Mouse (Mus musculus): ENCODE data around the gene Tll1.

The Tll1 gene

DNA sequence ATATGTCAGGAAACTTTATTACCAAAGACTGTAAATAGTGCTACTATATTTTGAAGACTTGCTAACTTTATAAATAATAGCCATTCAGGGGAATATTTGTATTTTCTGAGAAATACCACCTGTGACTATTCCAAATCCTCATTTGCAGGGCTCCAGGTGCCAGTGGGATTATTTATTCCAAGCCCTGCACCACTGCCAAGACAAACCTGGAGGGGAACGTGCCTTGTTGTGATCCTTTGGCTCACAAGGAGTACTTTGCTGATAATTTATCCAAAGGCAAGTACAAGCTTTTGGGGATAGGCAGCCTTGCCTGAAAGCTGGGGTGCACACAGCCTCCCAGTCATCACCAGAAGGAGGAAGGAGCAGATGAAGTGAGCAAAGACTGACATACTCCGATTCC lies 32.3 kb downstream of the Tll1 start:
- Histone ChIP-seq H3K36me3 (ENCODE audit: control insufficient read depth, insufficient read depth, low read length, poor library complexity, severe bottlenecking) (no peaks in the 10 kb centered on the region), H3K27me3 (ENCODE audit: control insufficient read depth, insufficient read depth, low read length, poor library complexity, severe bottlenecking) (no peaks in the 10 kb centered on the region; the same call in 1 of the 2 replicates)
- DNase-seq (ENCODE audit: low read depth, low spot score), result no peak

DNA sequence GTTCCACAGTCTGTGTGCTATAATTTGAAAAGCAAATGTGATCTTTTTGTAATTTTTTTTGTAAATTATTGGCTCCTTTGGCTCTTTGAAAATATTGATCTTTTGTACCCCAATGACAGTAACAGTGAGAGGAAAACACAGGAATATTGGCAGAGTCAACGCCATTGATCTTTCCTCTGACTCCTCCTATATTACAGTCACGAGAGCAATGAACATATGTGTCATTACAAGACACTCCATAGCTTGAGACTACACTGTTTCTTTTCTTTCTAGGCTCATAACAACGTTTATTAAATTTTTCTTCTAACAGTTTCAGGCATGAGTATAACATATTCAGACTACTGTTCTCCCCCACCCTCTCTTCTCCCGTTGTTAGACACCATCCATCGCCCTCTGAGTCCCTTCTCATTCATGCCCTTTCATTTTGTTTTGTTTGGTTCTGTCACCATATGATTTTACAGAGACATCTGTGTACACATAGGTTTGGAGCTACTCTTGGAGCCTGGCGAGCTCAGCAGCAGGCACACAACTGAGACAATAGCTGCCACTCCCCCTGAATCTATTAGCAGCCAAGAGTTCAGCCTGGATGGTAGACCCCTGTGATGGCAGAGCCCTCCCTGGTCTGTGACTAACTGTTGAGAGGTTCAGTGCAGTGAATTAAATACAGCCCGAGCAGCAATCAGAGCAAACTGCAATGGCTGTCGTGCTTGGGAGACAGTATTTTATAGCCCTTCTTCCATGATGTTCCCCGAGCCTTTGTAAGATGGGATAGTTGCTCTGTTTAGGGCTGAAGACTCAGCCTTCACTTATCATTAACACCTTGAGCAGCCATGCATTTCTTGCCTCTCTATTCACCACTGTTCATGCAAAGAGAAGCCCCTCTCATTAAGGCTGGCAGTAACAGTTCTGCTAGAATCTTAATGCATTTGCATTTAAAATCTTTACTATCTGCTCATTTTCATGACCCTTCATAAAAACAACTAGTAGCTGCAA lies 52.9 kb downstream of the Tll1 start:
- DNase-seq (ENCODE audit: low read depth, low spot score), result no peak
- no peaks in the 10 kb centered on the region for H3K36me3 ChIP-seq (ENCODE audit: control insufficient read depth, insufficient read depth, low read length, poor library complexity, severe bottlenecking)
- no peaks in the 10 kb centered on the region for H3K27me3 ChIP-seq (ENCODE audit: control insufficient read depth, insufficient read depth, low read length, poor library complexity, severe bottlenecking)

DNA sequence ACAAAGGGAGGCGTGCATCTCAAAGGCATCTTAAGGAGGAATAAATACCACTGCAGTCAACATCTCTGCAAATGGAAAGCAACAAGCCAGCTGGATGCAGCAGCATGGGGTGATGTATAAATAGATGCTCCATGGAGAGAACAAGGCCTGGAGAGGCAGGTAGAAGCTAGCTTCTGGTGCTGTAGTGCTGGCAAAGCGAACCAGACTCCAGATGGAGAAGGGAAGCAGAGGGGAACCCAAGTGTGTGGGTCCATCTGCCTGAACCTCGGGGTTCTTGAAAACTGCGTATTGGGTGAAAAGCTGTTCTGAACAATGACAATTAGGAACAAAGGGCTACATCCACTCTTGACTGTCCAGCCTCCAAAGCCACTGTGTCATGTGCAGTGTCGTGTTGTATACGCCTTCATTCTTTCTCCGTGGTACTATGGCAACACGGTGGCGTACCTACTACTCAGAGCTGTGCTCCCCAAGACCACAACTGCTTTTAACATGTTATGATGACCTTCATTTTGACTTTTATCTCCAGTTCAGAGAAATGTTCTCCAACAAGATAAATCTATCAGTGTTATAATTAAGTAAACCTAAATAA lies 53.8 kb downstream of the Tll1 start:
- Histone ChIP-seq H3K36me3 (ENCODE audit: control insufficient read depth, insufficient read depth, low read length, poor library complexity, severe bottlenecking) (no peaks in the 10 kb centered on the region), H3K27me3 (ENCODE audit: control insufficient read depth, insufficient read depth, low read length, poor library complexity, severe bottlenecking) (no peaks in the 10 kb centered on the region)
- DNase-seq (ENCODE audit: low read depth, low spot score), result no peak

DNA sequence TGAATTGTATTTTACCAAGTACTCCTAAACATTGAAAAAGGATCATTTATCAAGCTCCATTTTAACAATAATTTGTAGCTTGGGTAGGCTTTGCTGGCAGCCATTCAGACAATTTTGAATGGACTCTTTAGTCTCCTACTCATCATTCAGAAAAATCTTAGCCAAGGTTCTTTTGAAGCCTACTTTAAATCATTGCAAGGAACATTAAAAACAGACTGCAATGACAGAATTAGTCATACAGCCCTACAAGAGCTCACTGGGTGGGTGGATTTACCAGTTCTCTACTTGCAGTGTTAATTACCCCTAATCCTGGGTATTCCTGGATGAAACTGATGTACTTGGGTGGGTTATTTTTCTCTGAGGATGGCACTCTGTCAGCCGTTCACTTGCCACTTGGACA lies 69.5 kb downstream of the Tll1 start:
- Histone ChIP-seq H3K27me3 (ENCODE audit: control insufficient read depth, insufficient read depth, low read length, poor library complexity, severe bottlenecking) (no peaks in the 10 kb centered on the region), H3K36me3 (ENCODE audit: control insufficient read depth, insufficient read depth, low read length, poor library complexity, severe bottlenecking) (no peaks in the 10 kb centered on the region)
- DNase-seq (ENCODE audit: low read depth, low spot score), result no peak

- no peak for DNase-seq (ENCODE audit: low read depth, low spot score)
- Histone ChIP-seq H3K36me3 (ENCODE audit: control insufficient read depth, insufficient read depth, low read length, poor library complexity, severe bottlenecking) (no peaks in the 10 kb centered on the region), H3K27me3 (ENCODE audit: control insufficient read depth, insufficient read depth, low read length, poor library complexity, severe bottlenecking) (no peaks in the 10 kb centered on the region)
Observed at GRCm38 (mm10) chr8:64107190-64107589, 98.9 kb downstream of the Tll1 start.

- H3K36me3 ChIP-seq (ENCODE audit: control insufficient read depth, insufficient read depth, low read length, poor library complexity, severe bottlenecking), result no peaks in the 10 kb centered on the region
- DNase-seq (ENCODE audit: low read depth, low spot score), result no peak
- H3K27me3 ChIP-seq (ENCODE audit: control insufficient read depth, insufficient read depth, low read length, poor library complexity, severe bottlenecking), result no peaks in the 10 kb centered on the region
Observed at GRCm38 (mm10) chr8:64073396-64073795, 132.7 kb downstream of the Tll1 start.

- Histone ChIP-seq H3K27me3 (ENCODE audit: control insufficient read depth, insufficient read depth, low read length, poor library complexity, severe bottlenecking) (no peaks in the 10 kb centered on the region), H3K36me3 (ENCODE audit: control insufficient read depth, insufficient read depth, low read length, poor library complexity, severe bottlenecking) (no peaks in the 10 kb centered on the region)
- DNase-seq (ENCODE audit: low read depth, low spot score), result no peak
Observed at GRCm38 (mm10) chr8:64059867-64060266, 146.2 kb downstream of the Tll1 start.

DNA sequence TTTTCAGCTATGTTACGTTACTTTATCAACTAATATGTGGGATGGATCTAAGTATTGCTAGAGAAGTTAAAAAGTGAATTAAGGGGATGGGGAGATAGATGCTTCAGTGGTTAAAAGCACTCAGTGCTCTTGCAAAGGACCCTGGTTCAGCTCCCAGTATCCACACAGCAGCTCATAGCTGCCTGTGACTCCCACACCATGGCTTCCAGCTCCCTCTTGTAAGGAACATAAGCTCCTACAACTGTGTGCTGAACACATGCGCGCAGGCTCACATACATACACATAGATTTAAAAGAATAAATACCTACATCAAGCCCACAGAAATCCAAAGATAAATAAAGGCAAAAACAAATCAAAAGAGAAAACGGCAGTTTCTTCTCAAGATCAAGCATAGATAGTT lies 148.5 kb downstream of the Tll1 start:
- H3K36me3 ChIP-seq (ENCODE audit: control insufficient read depth, insufficient read depth, low read length, poor library complexity, severe bottlenecking), result no peaks in the 10 kb centered on the region
- H3K27me3 ChIP-seq (ENCODE audit: control insufficient read depth, insufficient read depth, low read length, poor library complexity, severe bottlenecking), result no peaks in the 10 kb centered on the region
- DNase-seq (ENCODE audit: low read depth, low spot score), result no peak

DNA sequence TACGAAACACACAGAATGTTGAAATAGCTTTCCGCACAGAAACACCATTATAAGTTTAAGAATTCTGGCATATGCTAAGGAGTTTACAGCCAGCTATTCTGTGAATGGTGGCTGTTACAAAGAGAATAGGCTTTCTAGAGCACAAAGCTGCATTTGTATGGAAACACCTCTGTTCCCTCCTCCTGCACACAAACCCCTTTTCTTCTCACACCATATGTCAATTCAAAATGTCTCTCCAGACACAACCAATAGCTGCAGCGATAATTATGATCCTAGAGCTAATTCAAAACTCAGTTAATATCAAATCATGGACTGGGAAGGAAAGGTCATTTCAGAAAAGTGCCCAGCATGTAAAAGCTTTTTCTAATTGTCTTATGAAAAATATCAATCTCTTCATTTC lies 157.5 kb downstream of the Tll1 start:
- no peak for DNase-seq (ENCODE audit: low read depth, low spot score)
- Histone ChIP-seq H3K27me3 (ENCODE audit: control insufficient read depth, insufficient read depth, low read length, poor library complexity, severe bottlenecking) (no peaks in the 10 kb centered on the region), H3K36me3 (ENCODE audit: control insufficient read depth, insufficient read depth, low read length, poor library complexity, severe bottlenecking) (no peaks in the 10 kb centered on the region)

DNA sequence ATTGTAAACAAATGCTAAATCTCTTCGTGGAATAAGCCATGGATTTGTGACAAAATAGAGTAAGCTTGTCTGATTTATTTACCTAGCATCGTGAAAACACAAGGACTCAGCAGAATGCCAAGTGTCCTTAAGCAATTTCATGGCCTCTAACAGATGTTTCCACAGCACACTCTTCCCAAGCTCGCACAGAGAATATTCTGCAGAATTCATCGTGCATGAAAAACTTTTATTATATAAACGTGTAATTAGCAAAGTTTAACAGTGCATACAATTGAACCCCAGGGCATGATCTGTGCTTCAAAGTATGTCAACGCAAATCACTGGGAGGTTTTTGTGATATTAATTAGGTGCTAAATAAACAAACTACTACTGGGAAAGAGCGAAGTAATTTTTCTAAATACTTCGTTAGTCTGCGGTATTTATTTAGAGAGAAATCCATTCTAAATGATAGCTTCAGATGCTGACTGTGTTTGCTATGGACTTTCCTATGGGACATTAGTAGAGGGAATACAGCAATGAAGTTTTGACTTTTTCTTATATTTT lies 158.0 kb downstream of the Tll1 start:
- H3K27me3 ChIP-seq (ENCODE audit: control insufficient read depth, insufficient read depth, low read length, poor library complexity, severe bottlenecking), result no peaks in the 10 kb centered on the region
- no peak for DNase-seq (ENCODE audit: low read depth, low spot score)
- no peaks in the 10 kb centered on the region for H3K36me3 ChIP-seq (ENCODE audit: control insufficient read depth, insufficient read depth, low read length, poor library complexity, severe bottlenecking)

DNA sequence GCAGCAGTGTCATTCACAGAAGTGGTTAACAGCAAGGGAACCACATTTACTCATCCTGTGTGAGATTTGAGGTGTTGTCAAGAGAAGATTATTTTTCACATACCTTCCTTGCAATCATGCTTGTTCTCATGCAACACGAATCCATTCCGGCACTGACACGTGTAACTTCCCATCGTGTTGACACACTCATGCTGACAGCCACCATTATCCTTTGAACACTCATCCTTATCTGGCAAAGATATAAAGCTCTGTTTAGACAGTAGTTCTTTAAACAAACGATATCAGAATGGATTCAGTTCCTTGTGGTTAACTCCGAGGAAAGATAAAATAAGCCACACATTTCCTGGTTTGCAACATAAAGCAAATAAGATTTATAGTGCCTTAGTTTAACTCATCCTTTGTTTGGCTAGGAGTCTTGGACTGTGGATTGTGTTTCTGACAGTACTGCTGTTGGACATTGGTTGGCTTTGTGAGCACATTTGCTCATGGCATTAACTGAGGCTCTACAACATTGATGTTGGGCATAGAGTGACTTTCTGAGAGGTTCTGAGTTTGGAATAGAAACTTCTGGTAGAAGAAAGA lies 164.7 kb downstream of the Tll1 start:
- H3K27me3 ChIP-seq (ENCODE audit: control insufficient read depth, insufficient read depth, low read length, poor library complexity, severe bottlenecking), result no peaks in the 10 kb centered on the region
- H3K36me3 ChIP-seq (ENCODE audit: control insufficient read depth, insufficient read depth, low read length, poor library complexity, severe bottlenecking), result no peaks in the 10 kb centered on the region
- no peak for DNase-seq (ENCODE audit: low read depth, low spot score)

DNA sequence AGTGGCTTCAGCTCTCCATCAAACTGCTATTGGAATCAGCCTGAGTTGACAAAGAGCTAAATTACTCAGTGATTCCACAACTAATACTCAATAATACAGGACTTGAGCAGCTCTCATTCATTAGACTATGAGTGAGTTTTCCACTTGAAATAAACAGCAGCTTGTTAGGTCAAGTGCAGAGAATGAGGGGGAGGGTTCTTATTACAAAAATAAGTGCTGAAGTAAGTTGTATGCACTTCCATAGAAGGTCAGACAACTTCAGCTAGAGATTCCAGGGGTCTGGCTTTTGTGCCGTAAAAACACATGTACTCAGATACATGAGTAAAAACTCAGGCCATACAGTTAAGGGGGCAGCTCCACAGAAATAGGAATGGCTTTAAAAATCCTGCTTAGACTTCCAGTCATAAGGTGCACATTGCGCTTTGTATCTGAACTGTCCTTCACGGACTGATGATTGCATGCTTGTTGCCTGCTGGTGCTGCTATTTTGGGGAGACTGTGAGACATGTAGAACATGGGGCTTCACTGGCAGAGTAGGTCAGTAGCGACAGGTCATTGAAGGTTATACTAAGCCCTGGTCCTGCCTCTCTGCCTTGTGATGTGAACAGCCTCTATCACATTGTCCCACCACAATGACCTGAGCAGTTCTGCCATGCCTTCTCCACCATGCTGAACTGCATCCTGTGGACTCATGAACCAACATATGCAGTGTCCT lies 175.2 kb downstream of the Tll1 start:
- Histone ChIP-seq H3K27me3 (ENCODE audit: control insufficient read depth, insufficient read depth, low read length, poor library complexity, severe bottlenecking) (no peaks in the 10 kb centered on the region), H3K36me3 (ENCODE audit: control insufficient read depth, insufficient read depth, low read length, poor library complexity, severe bottlenecking) (no peaks in the 10 kb centered on the region)
- DNase-seq (ENCODE audit: low read depth, low spot score), result no peak

GRCm38 (mm10) chr8:64030081-64030480 lies 176.0 kb downstream of the Tll1 start:
- Histone ChIP-seq H3K36me3 (ENCODE audit: control insufficient read depth, insufficient read depth, low read length, poor library complexity, severe bottlenecking) (no peaks in the 10 kb centered on the region), H3K27me3 (ENCODE audit: control insufficient read depth, insufficient read depth, low read length, poor library complexity, severe bottlenecking) (no peaks in the 10 kb centered on the region)
- no peak for DNase-seq (ENCODE audit: low read depth, low spot score)

DNA sequence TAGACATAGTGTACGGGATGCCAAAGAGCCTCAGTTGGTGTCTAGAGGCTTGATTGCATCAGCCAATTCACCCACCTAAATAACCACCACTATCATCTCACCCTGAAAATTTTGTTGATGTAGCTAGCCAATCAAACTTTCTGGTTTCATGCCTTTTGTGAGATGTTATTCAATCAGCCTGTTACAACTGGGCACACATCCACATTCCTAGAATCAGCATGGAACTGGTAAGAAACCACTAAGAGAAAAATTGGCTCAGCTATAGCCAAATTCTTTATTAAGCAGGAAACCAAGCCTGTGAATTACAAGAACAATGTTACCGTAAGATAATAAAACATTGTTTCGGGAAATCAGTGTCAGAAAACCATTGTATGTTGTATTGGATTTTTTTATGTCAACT lies 176.5 kb downstream of the Tll1 start:
- no peaks in the 10 kb centered on the region for H3K36me3 ChIP-seq (ENCODE audit: control insufficient read depth, insufficient read depth, low read length, poor library complexity, severe bottlenecking)
- DNase-seq (ENCODE audit: low read depth, low spot score), result no peak
- H3K27me3 ChIP-seq (ENCODE audit: control insufficient read depth, insufficient read depth, low read length, poor library complexity, severe bottlenecking), result no peaks in the 10 kb centered on the region

Measured in splenic B cell, adult 2 months (primary cell).